Mouse (Mus musculus) bone marrow macrophage, adult 2 months (primary cell): ENCODE measurements around the gene Gcnt1. TPM values are rescaled to one million over a fixed set of nuclear protein-coding genes. Genes with fewer than 3 reads are reported as not detected.

ENCODE experiments used
- H3K27ac ChIP-seq: 2 replicates; pipeline ENCODE4 v1.5.1; 2012; ENCODE audit warnings: low read depth, low read length; ENCODE audit not compliant: insufficient read depth
- H3K4me1 ChIP-seq: 2 replicates; pipeline ENCODE4 v1.6.1; 2012; ENCODE audit warnings: low read length; ENCODE audit not compliant: control insufficient read depth, insufficient read depth
- H3K4me3 ChIP-seq: 2 replicates; pipeline ENCODE4 v1.5.1; 2012; ENCODE audit warnings: mild to moderate bottlenecking, low read length, moderate library complexity; ENCODE audit not compliant: insufficient read depth
- CTCF ChIP-seq: IDR thresholded peaks from 2 replicates; pipeline ENCODE4 v1.5.1; 2012; ENCODE audit warnings: low read depth, mild to moderate bottlenecking, low read length, moderate library complexity
- POLR2A ChIP-seq: IDR thresholded peaks from 2 replicates; pipeline ENCODE4 v1.6.1; 2012; ENCODE audit warnings: mild to moderate bottlenecking, low read depth, low read length, borderline replicate concordance
- polyA plus RNA-seq: library from polyadenylated mRNA; stranded (reverse); fragments of >200 nt; gene quantifications from 2 replicates; pipeline ENCODE4 v1.2.4, GENCODE M21; 2012; ENCODE audit not compliant: missing spikeins, insufficient read depth, insufficient read length

The Gcnt1 gene
- polyA plus RNA-seq, 1 experiment, result 75.2 TPM

GRCm38 (mm10) chr19:17396802-17397201 lies 24.2 kb upstream of the Gcnt1 start:
- no peak for TF ChIP-seq CTCF
- no peak for TF ChIP-seq POLR2A
- H3K4me3 ChIP-seq, result no peak overlapping the region
- H3K27ac ChIP-seq, result no peak overlapping the region
- H3K4me1 ChIP-seq, result peaks cover 14% of the 10 kb centered on the region

GRCm38 (mm10) chr19:17393841-17394591 lies 21.4 kb upstream of the Gcnt1 start, which contains the start of gene Rfk:
TSS of gene Rfk (plus strand) at chr19:17394043.
- peak within 1 kb of the TSS; percentile 13; the same call in 1 of the 2 replicates for H3K27ac ChIP-seq
- TF ChIP-seq CTCF (no peak), POLR2A (peak; percentile 91; the same call in 1 of the 2 replicates)
- H3K4me1 ChIP-seq, result peaks cover 13% of the 10 kb centered on the region
- peak within 1 kb of the TSS; percentile 93 for H3K4me3 ChIP-seq

DNA sequence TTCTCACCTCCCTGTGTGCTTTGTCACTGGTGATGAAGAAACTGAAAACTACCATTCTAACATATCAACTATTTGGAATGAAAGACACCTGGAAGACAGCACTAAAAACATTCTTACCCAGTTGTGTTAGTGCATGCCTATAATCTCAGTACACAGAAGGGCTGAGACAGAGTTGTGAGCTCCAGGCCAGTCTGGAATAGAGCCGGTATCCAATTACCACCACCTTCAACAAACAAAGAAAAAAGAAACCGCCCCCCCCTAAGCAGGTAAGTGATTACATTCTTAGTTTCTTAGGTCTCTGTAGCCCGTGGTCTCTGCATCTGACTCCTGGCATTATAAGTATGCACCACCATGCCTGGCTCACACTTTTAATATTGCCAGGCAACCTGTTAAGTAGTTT lies 20.2 kb upstream of the Gcnt1 start:
- Histone ChIP-seq H3K27ac (no peak overlapping the region), H3K4me1 (peaks cover 13% of the 10 kb centered on the region), H3K4me3 (no peak overlapping the region)
- TF ChIP-seq POLR2A, result no peak
- TF ChIP-seq CTCF, result no peak

DNA sequence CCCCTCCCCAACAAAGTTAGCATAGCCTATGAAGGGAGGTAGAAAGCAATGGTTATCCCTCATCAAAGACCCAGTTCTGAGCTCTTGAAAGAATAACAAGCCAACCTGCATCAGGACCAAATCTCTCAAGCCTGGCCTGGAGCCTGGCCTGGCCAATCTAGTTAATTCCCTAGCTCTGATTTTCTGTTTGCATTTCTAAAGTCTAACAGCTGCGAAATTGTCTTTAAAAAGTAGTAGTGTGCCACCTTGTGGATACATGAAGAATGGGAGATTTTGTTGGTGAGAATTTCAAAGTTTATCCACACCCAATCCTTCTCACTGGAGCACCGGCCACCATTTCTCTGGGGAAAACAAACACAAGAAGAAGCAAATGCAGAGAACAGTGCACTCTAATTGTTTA lies 15.8 kb upstream of the Gcnt1 start:
- Histone ChIP-seq H3K4me1 (peaks cover 2% of the 10 kb centered on the region; the same call in 1 of the 2 replicates), H3K4me3 (no peak overlapping the region), H3K27ac (no peak overlapping the region)
- TF ChIP-seq CTCF, result no peak
- no peak for TF ChIP-seq POLR2A

DNA sequence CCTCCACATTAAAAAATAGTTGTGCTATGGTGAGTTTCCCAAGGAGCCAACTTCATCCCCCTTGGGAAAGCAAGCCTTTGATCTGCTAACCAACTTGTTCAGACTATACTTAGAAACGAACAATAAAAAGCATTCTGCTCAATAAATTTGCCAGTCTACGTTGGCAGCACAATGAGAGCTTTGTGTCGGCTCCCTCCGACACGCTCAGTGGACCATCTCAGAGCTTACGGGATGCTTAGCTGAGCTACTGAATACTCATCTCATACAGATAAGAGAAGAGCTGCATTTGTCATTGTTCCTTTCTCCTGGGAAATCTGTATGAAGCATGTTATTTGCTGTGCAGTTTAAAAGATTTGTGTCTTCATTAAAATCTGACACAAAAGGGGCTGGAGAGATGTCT lies 13.8 kb upstream of the Gcnt1 start:
- TF ChIP-seq CTCF, result no peak
- no peak for TF ChIP-seq POLR2A
- no peak overlapping the region for H3K27ac ChIP-seq
- H3K4me3 ChIP-seq, result no peak overlapping the region
- peaks cover 5% of the 10 kb centered on the region; the same call in 1 of the 2 replicates for H3K4me1 ChIP-seq

DNA sequence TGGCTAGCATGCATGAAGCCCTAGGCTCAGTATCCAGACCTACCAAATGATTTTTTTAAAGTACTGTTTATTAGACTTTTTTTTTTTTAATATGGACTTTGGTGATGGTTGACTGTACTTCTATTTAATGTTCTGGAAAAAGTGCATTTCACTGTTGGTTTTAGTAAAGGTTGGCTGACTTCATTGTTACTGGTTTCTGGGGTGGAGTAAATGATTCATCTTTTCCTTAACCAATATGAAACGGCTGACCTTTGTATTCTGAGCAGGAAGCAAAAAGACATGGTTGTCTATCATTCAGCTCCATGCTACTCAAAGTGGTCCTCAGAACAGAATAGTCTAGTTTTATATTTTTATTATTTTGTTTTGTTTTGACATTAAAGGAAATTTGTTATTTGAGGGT lies 12.8 kb upstream of the Gcnt1 start:
- Histone ChIP-seq H3K4me1 (peaks cover 5% of the 10 kb centered on the region; the same call in 1 of the 2 replicates), H3K27ac (no peak overlapping the region), H3K4me3 (no peak overlapping the region)
- TF ChIP-seq CTCF (no peak), POLR2A (no peak)

GRCm38 (mm10) chr19:17385022-17385421 lies 12.4 kb upstream of the Gcnt1 start:
- no peak for TF ChIP-seq CTCF
- TF ChIP-seq POLR2A, result no peak
- H3K4me1 ChIP-seq, result peaks cover 5% of the 10 kb centered on the region; the same call in 1 of the 2 replicates
- H3K4me3 ChIP-seq, result no peak overlapping the region
- no peak overlapping the region for H3K27ac ChIP-seq

GRCm38 (mm10) chr19:17382807-17383397 lies 10.3 kb upstream of the Gcnt1 start:
- Histone ChIP-seq H3K4me3 (no peak overlapping the region), H3K4me1 (peaks cover 5% of the 10 kb centered on the region; the same call in 1 of the 2 replicates), H3K27ac (no peak overlapping the region)
- TF ChIP-seq CTCF, result no peak
- TF ChIP-seq POLR2A, result no peak

DNA sequence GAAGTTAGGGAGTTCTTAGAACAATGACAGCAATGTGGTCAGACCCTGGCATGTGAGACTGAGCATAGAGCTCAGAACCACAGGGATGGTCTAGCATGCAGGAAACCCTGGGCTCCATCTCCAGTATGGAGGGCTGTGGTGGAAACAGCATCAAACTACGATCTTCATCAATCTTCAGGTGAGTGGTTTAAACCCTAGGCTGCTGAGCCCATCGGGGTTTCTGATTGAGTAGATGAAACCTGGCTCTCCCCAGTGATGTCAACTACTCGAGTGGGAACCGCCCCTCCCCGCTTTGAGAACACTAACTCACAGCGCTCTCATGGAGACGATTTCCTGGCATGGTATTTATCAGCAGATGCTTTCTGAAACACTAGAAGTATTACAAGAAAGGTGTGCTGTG lies 7.9 kb upstream of the Gcnt1 start:
- Histone ChIP-seq H3K4me3 (no peak overlapping the region), H3K27ac (no peak overlapping the region), H3K4me1 (peaks cover 3% of the 10 kb centered on the region; the same call in 1 of the 2 replicates)
- TF ChIP-seq CTCF (no peak), POLR2A (no peak)

DNA sequence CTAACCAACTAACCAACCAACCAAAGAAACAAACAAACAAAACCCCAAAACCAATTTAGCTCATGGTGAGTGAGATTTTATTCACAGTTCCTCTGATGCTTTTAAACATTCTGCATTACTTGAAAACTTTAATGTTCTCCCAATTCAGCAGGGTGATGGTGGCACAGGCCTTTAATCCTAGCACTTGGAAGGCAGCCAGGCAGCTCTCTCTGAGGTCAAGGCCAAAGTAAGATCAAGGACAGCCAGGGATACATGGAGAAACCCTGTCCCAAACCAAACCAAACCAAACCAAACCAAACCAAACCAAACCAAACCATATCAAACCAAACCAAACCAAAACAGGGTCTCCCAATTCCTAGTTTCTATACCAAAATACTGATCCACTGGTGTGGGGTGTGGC lies 6.2 kb upstream of the Gcnt1 start:
- no peak overlapping the region for H3K27ac ChIP-seq
- no peak overlapping the region for H3K4me3 ChIP-seq
- no peak for TF ChIP-seq CTCF
- TF ChIP-seq POLR2A, result no peak
- peaks cover 3% of the 10 kb centered on the region; the same call in 1 of the 2 replicates for H3K4me1 ChIP-seq
